ENCODE assay signal across 25 mouse cellular contexts in the genomic region with DNA sequence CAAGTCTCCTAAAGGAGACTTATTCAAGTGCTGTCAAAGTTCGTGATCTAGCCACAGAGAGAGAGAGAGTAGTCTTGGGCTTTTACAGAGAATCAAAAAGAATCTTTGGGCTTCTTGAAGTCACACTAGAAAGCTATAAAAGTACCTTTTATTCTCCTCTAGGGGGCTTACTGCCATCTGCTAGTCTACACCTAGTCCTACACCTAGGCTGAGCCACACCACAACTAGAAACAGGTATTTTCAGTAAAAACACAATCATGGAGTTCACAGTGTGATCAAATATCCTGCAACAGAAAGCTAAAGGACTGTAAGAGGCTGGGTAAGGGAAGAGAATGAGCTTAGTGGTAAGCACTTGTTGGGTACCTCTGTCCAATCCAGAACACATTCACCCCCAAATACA. TPM values are rescaled to one million over a fixed set of nuclear protein-coding genes. Genes with fewer than 3 reads are reported as not detected.
DNase-seq lines count a peak whose midpoint lies in the region; ATAC-seq and TF ChIP-seq lines count a peak whose summit lies in the region.
"Had no signal": no experiment of that assay in that cellular context is flagged by ENCODE, and none has a peak within 500 bp of the region (broad histone marks: within the 10 kb centered on the region; RNA-seq: fewer than 3 reads in every experiment).

No protein-coding gene starts in this region.

- no peak overlapping the region for H3K4me2 ChIP-seq in liver, embryonic 14.5 days (ENCODE audit: low read depth)
- no peak overlapping the region for H3K4me2 ChIP-seq in liver, embryonic 11.5 days
- H3K4me2 ChIP-seq: embryonic facial prominence, embryonic 12.5 days; embryonic facial prominence, embryonic 15.5 days; heart, embryonic 13.5 days; hindbrain, embryonic 12.5 days; hindbrain, embryonic 15.5 days had no signal

- ATAC-seq in liver, embryonic 14.5 days (ENCODE audit: insufficient read depth) = no peak
- ATAC-seq in liver, embryonic 11.5 days (replicated peaks; ENCODE audit: low FRiP score) = no peak
- ATAC-seq: forebrain, embryonic 14.5 days; forebrain, postnatal 0 days had no signal

- no peak overlapping the region for H3K9ac ChIP-seq in heart, adult 2 months (ENCODE audit: low read depth, low read length)
- no peak overlapping the region for H3K9ac ChIP-seq in liver, embryonic 14.5 days (replicated peaks)
- H3K9ac ChIP-seq in liver, embryonic 11.5 days (ENCODE audit: low read depth, low read length) = no peak overlapping the region
- H3K9ac ChIP-seq: embryonic facial prominence, embryonic 12.5 days; embryonic facial prominence, embryonic 15.5 days; forebrain, postnatal 0 days; heart, embryonic 13.5 days; hindbrain, embryonic 12.5 days; hindbrain, embryonic 15.5 days had no signal

- TF ChIP-seq POLR2A in heart, adult 2 months (IDR thresholded peaks at IDR 0.05; ENCODE audit: insufficient read depth, low read depth, low read length) = no peak
- no peak for TF ChIP-seq POLR2A in thymus, adult 2 months (IDR thresholded peaks at IDR 0.05; ENCODE audit: control insufficient read depth, extremely low read depth, insufficient read depth, low read length, poor library complexity)

- no peak for TF ChIP-seq EP300 in heart, adult 2 months (IDR thresholded peaks at IDR 0.05; ENCODE audit: insufficient read depth, low read depth, low read length)
- TF ChIP-seq EP300 in liver, embryonic 14.5 days (IDR thresholded peaks at IDR 0.05; ENCODE audit: low read depth) = no peak

- intact Hi-C loops in heart, adult 2 months (cut with DNase I) = no loop called here
- intact Hi-C loops in heart, postnatal 25 days (cut with DNase I) = no loop called here

- no peak overlapping the region for H3K27ac ChIP-seq in heart, adult 2 months
- H3K27ac ChIP-seq in liver, embryonic 14.5 days = no peak overlapping the region
- no peak overlapping the region for H3K27ac ChIP-seq in liver, embryonic 11.5 days (ENCODE audit: low read depth, low read length)
- no peak overlapping the region for H3K27ac ChIP-seq in thymus, adult 2 months (ENCODE audit: control insufficient read depth, insufficient read depth, low read length)
- H3K27ac ChIP-seq: embryonic facial prominence, embryonic 12.5 days; embryonic facial prominence, embryonic 15.5 days; heart, embryonic 10.5 days; heart, embryonic 13.5 days; hindbrain, embryonic 12.5 days; hindbrain, embryonic 15.5 days had no signal

- H3K4me1 ChIP-seq in heart, adult 2 months (ENCODE audit: control insufficient read depth, insufficient read depth, low read length) = peaks cover 22% of the 10 kb centered on the region
- peaks cover 0 to 6% of the 10 kb centered on the region in 2 experiments; a peak in 3 of 4 replicates for H3K4me1 ChIP-seq in liver, embryonic 14.5 days (replicated peaks; ENCODE audit: control insufficient read depth in 2 of 2, insufficient read depth in 2 of 2, low read length in 1 of 2)
- H3K4me1 ChIP-seq in liver, embryonic 11.5 days (replicated peaks; ENCODE audit: control insufficient read depth, insufficient read depth, low read length) = peaks cover 8% of the 10 kb centered on the region; the same call in 1 of the 2 replicates
- H3K4me1 ChIP-seq in thymus, adult 2 months (replicated peaks; ENCODE audit: control insufficient read depth, insufficient read depth, low read length) = no peaks in the 10 kb centered on the region
- H3K4me1 ChIP-seq: embryonic facial prominence, embryonic 12.5 days; hindbrain, embryonic 12.5 days had no signal

- WGBS in heart, adult 2 months = 94% methylated on average over 1 of the region's 1 CpGs
- WGBS in liver, embryonic 14.5 days (ENCODE audit: insufficient replicate concordance) = 83% methylated on average over 1 of the region's 1 CpGs
- WGBS in liver, embryonic 11.5 days = 84% methylated on average over 1 of the region's 1 CpGs
- 93% methylated on average over 1 of the region's 1 CpGs for WGBS in thymus, adult 2 months

- H3K79me2 ChIP-seq in heart, adult 2 months (replicated peaks; ENCODE audit: control insufficient read depth, insufficient read depth, low read length) = peaks cover 14% of the 10 kb centered on the region

- H3K9me3 ChIP-seq in liver, embryonic 14.5 days (ENCODE audit: control insufficient read depth, low read length) = no peaks in the 10 kb centered on the region
- no peaks in the 10 kb centered on the region for H3K9me3 ChIP-seq in liver, embryonic 11.5 days (ENCODE audit: control insufficient read depth, low read length)
- H3K9me3 ChIP-seq: embryonic facial prominence, embryonic 12.5 days; embryonic facial prominence, embryonic 15.5 days; heart, embryonic 10.5 days; heart, embryonic 13.5 days; hindbrain, embryonic 12.5 days; hindbrain, embryonic 15.5 days had no signal

- no peak overlapping the region for H3K4me3 ChIP-seq in heart, adult 2 months
- no peak overlapping the region for H3K4me3 ChIP-seq in liver, embryonic 14.5 days (ENCODE audit: insufficient read depth in 1 of 2, low read depth in 2 of 2, low read length in 2 of 2)
- H3K4me3 ChIP-seq in liver, embryonic 11.5 days (ENCODE audit: low read depth, low read length) = no peak overlapping the region
- H3K4me3 ChIP-seq in thymus, adult 2 months (ENCODE audit: control insufficient read depth, insufficient read depth, low read length) = no peak overlapping the region
- H3K4me3 ChIP-seq: embryonic facial prominence, embryonic 12.5 days; embryonic facial prominence, embryonic 15.5 days; heart, embryonic 10.5 days; heart, embryonic 13.5 days; hindbrain, embryonic 12.5 days; hindbrain, embryonic 15.5 days had no signal

- H3K27me3 ChIP-seq in heart, adult 2 months (ENCODE audit: control insufficient read depth, insufficient read depth, low read length) = no peaks in the 10 kb centered on the region
- H3K27me3 ChIP-seq in liver, embryonic 14.5 days (ENCODE audit: control insufficient read depth, insufficient read depth, low read length) = no peaks in the 10 kb centered on the region
- no peaks in the 10 kb centered on the region for H3K27me3 ChIP-seq in liver, embryonic 11.5 days (replicated peaks; ENCODE audit: control insufficient read depth, insufficient read depth, low read length)
- no peaks in the 10 kb centered on the region for H3K27me3 ChIP-seq in thymus, adult 2 months (ENCODE audit: control insufficient read depth, insufficient read depth, low read length)
- H3K27me3 ChIP-seq: embryonic facial prominence, embryonic 12.5 days; embryonic facial prominence, embryonic 15.5 days; heart, embryonic 13.5 days; hindbrain, embryonic 12.5 days; hindbrain, embryonic 15.5 days had no signal

- no peak for DNase-seq in heart, adult 2 months
- no peak for DNase-seq in heart, postnatal 25 days (ENCODE audit: low spot score)
- no peak for DNase-seq in liver, embryonic 14.5 days (ENCODE audit: low read depth in 3 of 3, low spot score in 3 of 3)
- no peak for DNase-seq in liver, embryonic 11.5 days (ENCODE audit: low spot score)
- DNase-seq in R1 (ENCODE audit: low read depth, low spot score) (peak; percentile 73), adipocyte (ENCODE audit: low spot score) (no peak)
- no peak for DNase-seq in thymus, adult 2 months
- DNase-seq: adrenal gland, adult 2 months; adrenal gland, postnatal 14 days; cerebellum, adult 11 months; cerebellum, adult 2 months; cerebellum, adult 9-11 months; cerebellum, postnatal 25 days; forebrain, postnatal 0 days; gastrocnemius, postnatal 10 days; gastrocnemius, postnatal 36 days; heart, postnatal 14 days; kidney, adult 2 months had no signal

- TF ChIP-seq CTCF in heart, adult 2 months (IDR thresholded peaks at IDR 0.05) = peak; percentile 31
- TF ChIP-seq CTCF in liver, embryonic 14.5 days (IDR thresholded peaks at IDR 0.05; ENCODE audit: low read depth) = peak; percentile 9; the same call in 1 of the 2 replicates
- TF ChIP-seq CTCF in thymus, adult 2 months (IDR thresholded peaks at IDR 0.05; ENCODE audit: borderline replicate concordance, control insufficient read depth, extremely low read depth, insufficient read depth, low read length, poor library complexity) = no peak

- H3K36me3 ChIP-seq in heart, adult 2 months (ENCODE audit: control insufficient read depth, insufficient read depth, low read length) = peaks cover 40% of the 10 kb centered on the region
- H3K36me3 ChIP-seq in liver, embryonic 14.5 days (replicated peaks; ENCODE audit: control insufficient read depth, insufficient read depth, low read depth) = peaks cover 2% of the 10 kb centered on the region
- 0 out of 2 replicates have a peak, but pooled peaks cover 5% of the 10 kb centered on the region for H3K36me3 ChIP-seq in liver, embryonic 11.5 days (ENCODE audit: control insufficient read depth, insufficient read depth, low read length)
- H3K36me3 ChIP-seq in thymus, adult 2 months (ENCODE audit: control insufficient read depth, insufficient read depth, low read length) = peaks cover 17% of the 10 kb centered on the region
- H3K36me3 ChIP-seq: hindbrain, embryonic 15.5 days had no signal

RNA-seq across cellular contexts. Expression of a gene that starts 27.2 kb away (rescaled TPM):
- total RNA-seq in heart, adult 2 months (2021) = 10 to 100 TPM; 72.9 to 79.3 TPM
- 45.8 and 63.4 TPM in 2 replicates for polyA plus RNA-seq in heart, adult 2 months (2012; rRNA removed)
- 10 to 100 TPM; 68.8 to 83.0 TPM for total RNA-seq in heart, postnatal 25 days (2021)
- 19.2 and 22.6 TPM in 2 replicates for polyA plus RNA-seq in liver, embryonic 14.5 days (2012; rRNA removed)
- polyA plus RNA-seq in liver, embryonic 14.5 days (2014; fragmentation: Nextera tagmentation; extraction: Ambion mirVana) = 22.6 and 24.2 TPM in 2 replicates
- 53.9 and 58.9 TPM in 2 replicates for polyA plus RNA-seq in liver, embryonic 11.5 days (2014; fragmentation: Nextera tagmentation; extraction: Ambion mirVana)
- 97.4 and 109 TPM in 2 replicates for polyA plus RNA-seq in thymus, adult 2 months (2012; rRNA removed)
